Mouse (Mus musculus): ENCODE measurements around the gene Rpl35a. TPM values are rescaled to one million over a fixed set of nuclear protein-coding genes. Genes with fewer than 3 reads are reported as not detected.
"Not testable (repeated sequence)": the region's sequence is repeated elsewhere in the genome, so short reads cannot be mapped to it uniquely, and the experiment has no call there.

Rpl35a gene
- total RNA-seq, 2 experiments from 2014 or later = 333 to 346 TPM

- not testable (repeated sequence) for DNase-seq (ENCODE audit: low spot score in 2 of 2)
These were observed 1.3 kb upstream of the Rpl35a start for GRCm38 (mm10) chr16:33054927-33055326.

GRCm38 (mm10) chr16:33055655-33056054 lies 598 bp upstream of the Rpl35a start:
- peak in 1 of 2 experiments; percentile 6 for DNase-seq (ENCODE audit: low spot score in 2 of 2)

- no peak for DNase-seq (ENCODE audit: low spot score in 2 of 2)
These were observed 533 bp downstream of the Rpl35a start for GRCm38 (mm10) chr16:33056786-33057185.

GRCm38 (mm10) chr16:33058033-33058432 lies 1.8 kb downstream of the Rpl35a start:
- no peak for DNase-seq (ENCODE audit: low spot score in 2 of 2)

- DNase-seq (ENCODE audit: low spot score in 2 of 2) = not testable (repeated sequence)
These were observed 2.4 kb downstream of the Rpl35a start for GRCm38 (mm10) chr16:33058656-33059055.

- DNase-seq (ENCODE audit: low spot score in 2 of 2) = no peak
These were observed 3.2 kb downstream of the Rpl35a start for GRCm38 (mm10) chr16:33059471-33059870.

GRCm38 (mm10) chr16:33060926-33061325 lies 4.7 kb downstream of the Rpl35a start:
- DNase-seq (ENCODE audit: low spot score in 2 of 2) = no peak

GRCm38 (mm10) chr16:33061400-33061799 lies 5.1 kb downstream of the Rpl35a start:
- DNase-seq (ENCODE audit: low spot score in 2 of 2) = no peak

GRCm38 (mm10) chr16:33062024-33062681 lies 5.9 kb downstream of the Rpl35a start, which contains the start of gene Lmln:
TSS of gene Lmln (plus strand) at chr16:33062521.
- peak; percentile 88 to 93 for DNase-seq (ENCODE audit: low spot score in 2 of 2)

- peak; percentile 60 to 64 for DNase-seq (ENCODE audit: low spot score in 2 of 2)
These were observed 6.5 kb downstream of the Rpl35a start for GRCm38 (mm10) chr16:33062682-33063131.

GRCm38 (mm10) chr16:33063267-33063666 lies 7.0 kb downstream of the Rpl35a start:
- DNase-seq (ENCODE audit: low spot score in 2 of 2) = no peak

- no peak for DNase-seq (ENCODE audit: low spot score in 2 of 2)
These were observed 8.4 kb downstream of the Rpl35a start for GRCm38 (mm10) chr16:33064636-33065035.

GRCm38 (mm10) chr16:33070928-33071327 lies 14.7 kb downstream of the Rpl35a start:
- no peak for DNase-seq (ENCODE audit: low spot score in 2 of 2)

- no peak for DNase-seq (ENCODE audit: low spot score in 2 of 2)
These were observed 16.8 kb downstream of the Rpl35a start for GRCm38 (mm10) chr16:33072871-33073557.

- DNase-seq (ENCODE audit: low spot score in 2 of 2) = no peak
These were observed 18.7 kb downstream of the Rpl35a start for GRCm38 (mm10) chr16:33074967-33075366.

GRCm38 (mm10) chr16:33076078-33076477 lies 19.8 kb downstream of the Rpl35a start:
- no peak for DNase-seq (ENCODE audit: low spot score in 2 of 2)

GRCm38 (mm10) chr16:33077069-33077627 lies 20.9 kb downstream of the Rpl35a start:
- DNase-seq (ENCODE audit: low spot score in 2 of 2) = no peak

- no peak for DNase-seq (ENCODE audit: low spot score in 2 of 2)
These were observed 23.8 kb downstream of the Rpl35a start for GRCm38 (mm10) chr16:33080063-33080462.

- no peak for DNase-seq (ENCODE audit: low spot score in 2 of 2)
These were observed 26.7 kb downstream of the Rpl35a start for GRCm38 (mm10) chr16:33082951-33083350.

GRCm38 (mm10) chr16:33083996-33084395 lies 27.7 kb downstream of the Rpl35a start:
- no peak for DNase-seq (ENCODE audit: low spot score in 2 of 2)

GRCm38 (mm10) chr16:33085666-33086065 lies 29.4 kb downstream of the Rpl35a start:
- DNase-seq (ENCODE audit: low spot score in 2 of 2) = no peak

Data from left cerebral cortex, adult 18-20 months (tissue).